Mouse (Mus musculus) embryonic facial prominence, embryonic 13.5 days (tissue): ENCODE results near the gene Wdr62. TPM values are rescaled to one million over a fixed set of nuclear protein-coding genes. Genes with fewer than 3 reads are reported as not detected.
"Not testable (repeated sequence)": the region's sequence is repeated elsewhere in the genome, so short reads cannot be mapped to it uniquely, and the experiment has no call there.

Experiments
- ATAC-seq: fragments of 200-750 bp; cut with Nextera tagmentation; 2 replicates; pipeline ENCODE4 v1.8.0; 2017; ENCODE audit warnings: low read depth; ENCODE audit not compliant: insufficient number of reproducible peaks, insufficient read depth, low FRiP score, low TSS enrichment
- H3K27ac ChIP-seq: fragments of 300-500 bp; sonication (generic); 2 replicates; pipeline ENCODE4 v1.5.1; 2015; ENCODE audit warnings: moderate library complexity, mild to moderate bottlenecking, inconsistent platforms
- H3K27me3 ChIP-seq: fragments of 300-500 bp; sonication (generic); 2 replicates; pipeline ENCODE4 v1.6.1; 2015; ENCODE audit warnings: mild to moderate bottlenecking, inconsistent platforms
- H3K36me3 ChIP-seq: fragments of 300-500 bp; sonication (generic); 2 replicates; pipeline ENCODE4 v1.6.1; 2015; ENCODE audit warnings: mild to moderate bottlenecking, inconsistent platforms
- H3K4me1 ChIP-seq: fragments of 300-500 bp; sonication (generic); 2 replicates; pipeline ENCODE4 v1.6.1; 2015; ENCODE audit warnings: inconsistent platforms
- H3K4me2 ChIP-seq: fragments of 300-500 bp; sonication (generic); 2 replicates; pipeline ENCODE4 v1.6.1; 2015; ENCODE audit warnings: moderate library complexity, mild to moderate bottlenecking, inconsistent platforms
- H3K4me3 ChIP-seq: fragments of 300-500 bp; sonication (generic); 2 replicates; pipeline ENCODE4 v1.5.1; 2015; ENCODE audit warnings: mild to moderate bottlenecking, inconsistent platforms
- H3K9ac ChIP-seq: fragments of 300-500 bp; sonication (generic); 2 replicates; pipeline ENCODE4 v1.6.1; 2015; ENCODE audit warnings: mild to moderate bottlenecking, inconsistent platforms
- H3K9me3 ChIP-seq: fragments of 300-500 bp; sonication (generic); 2 replicates; pipeline ENCODE4 v1.6.1; 2016; ENCODE audit warnings: inconsistent platforms
- WGBS: fragments of 180-500 bp; shearing (Covaris S2); methylation state at CpG from one replicate; pipeline ENCODE4 v1.1.7; 2015; ENCODE audit warnings: mixed read lengths; 5-methylcytosine and 5-hydroxymethylcytosine counted together
- polyA plus RNA-seq: library from polyadenylated mRNA; unstranded; fragments of >200 nt; fragmentation: Nextera tagmentation; extraction: Ambion mirVana; gene quantifications from 2 replicates; pipeline ENCODE4 v1.2.1, GENCODE M21; 2015

Gene Wdr62
- polyA plus RNA-seq, 1 experiment from 2014 or later = 6.4 TPM

DNA sequence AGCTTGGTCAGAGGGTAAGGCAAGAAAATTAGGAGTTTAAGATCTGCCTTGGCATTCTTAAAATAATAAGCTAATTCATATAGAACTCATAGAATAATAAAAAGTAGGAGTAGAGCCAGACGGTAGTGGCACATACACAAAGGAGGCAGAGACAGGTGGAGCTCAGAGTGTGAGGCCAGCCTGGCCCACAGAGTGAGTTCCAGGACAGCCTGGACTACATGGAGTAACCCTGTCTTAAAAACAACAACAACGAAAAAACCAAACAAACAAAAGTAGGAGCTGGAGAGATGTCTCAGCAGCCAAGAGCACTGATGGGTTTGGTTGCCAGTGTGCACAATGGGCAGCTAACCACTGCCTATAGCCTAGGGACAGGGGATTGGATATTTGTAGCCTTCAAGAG lies 62.9 kb downstream of the Wdr62 start:
- H3K9ac ChIP-seq = no peak overlapping the region
- H3K4me2 ChIP-seq = no peak overlapping the region
- H3K36me3 ChIP-seq = no peaks in the 10 kb centered on the region
- no peaks in the 10 kb centered on the region for H3K9me3 ChIP-seq
- WGBS = 72% methylated on average over 2 of the region's 2 CpGs
- H3K4me3 ChIP-seq = no peak overlapping the region
- no peak for ATAC-seq
- H3K27ac ChIP-seq = no peak overlapping the region
- H3K4me1 ChIP-seq = peaks cover 10% of the 10 kb centered on the region
- H3K27me3 ChIP-seq = no peaks in the 10 kb centered on the region

DNA sequence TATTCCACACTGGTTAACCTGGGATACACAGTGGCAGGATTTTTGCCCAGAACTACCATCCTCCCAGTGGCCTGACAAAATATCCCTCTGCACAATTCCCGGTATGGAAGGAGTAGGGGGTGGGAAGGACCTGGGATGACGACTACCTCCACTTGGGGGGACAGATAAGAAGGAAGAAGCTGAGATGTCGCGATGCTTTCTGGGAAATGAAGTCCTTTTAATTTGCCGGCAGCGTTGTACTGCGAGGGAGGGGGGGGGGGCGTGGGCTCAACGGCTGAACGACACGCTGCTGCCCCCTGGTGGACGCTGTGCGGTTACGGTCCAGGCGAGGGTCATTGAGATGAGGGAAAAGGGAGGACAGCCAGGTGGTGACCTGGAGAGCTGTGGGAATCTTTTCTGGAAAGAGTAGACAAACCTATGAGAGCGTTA lies 63.5 kb downstream of the Wdr62 start:
- H3K9me3 ChIP-seq = no peaks in the 10 kb centered on the region
- no peak for ATAC-seq
- H3K4me2 ChIP-seq = peak overlapping the region; percentile 52
- no peak overlapping the region for H3K27ac ChIP-seq
- under 1% methylated on average over 16 of the region's 16 CpGs for WGBS
- H3K9ac ChIP-seq = peak overlapping the region; percentile 51; the same call in 1 of the 2 replicates
- peaks cover 10% of the 10 kb centered on the region for H3K4me1 ChIP-seq
- peak overlapping the region; percentile 27 for H3K4me3 ChIP-seq
- H3K36me3 ChIP-seq = no peaks in the 10 kb centered on the region
- H3K27me3 ChIP-seq = no peaks in the 10 kb centered on the region

DNA sequence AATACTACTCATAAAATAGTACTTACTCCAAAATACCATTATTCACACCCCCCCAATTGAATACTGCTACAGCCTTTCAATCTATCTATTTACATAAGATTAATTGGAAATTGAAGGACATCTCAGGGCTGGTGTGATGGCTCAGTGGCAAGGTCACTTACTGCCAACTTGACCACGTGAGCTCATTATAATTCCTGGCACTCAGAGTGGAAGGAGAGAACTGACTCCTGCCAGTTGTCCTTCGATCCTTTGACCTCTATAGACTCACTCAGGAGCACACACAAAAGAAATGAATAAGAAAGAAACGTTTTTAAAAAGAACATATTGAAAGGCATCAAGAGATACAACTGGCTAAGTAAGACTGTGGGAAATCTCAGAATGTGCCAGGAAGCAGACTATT lies 64.3 kb downstream of the Wdr62 start:
- ATAC-seq = no peak
- H3K4me3 ChIP-seq = no peak overlapping the region
- 91% methylated on average over 3 of the region's 3 CpGs for WGBS
- H3K9ac ChIP-seq = no peak overlapping the region
- H3K27ac ChIP-seq = no peak overlapping the region
- H3K27me3 ChIP-seq = no peaks in the 10 kb centered on the region
- H3K36me3 ChIP-seq = no peaks in the 10 kb centered on the region
- H3K4me1 ChIP-seq = peaks cover 10% of the 10 kb centered on the region
- no peaks in the 10 kb centered on the region for H3K9me3 ChIP-seq
- no peak overlapping the region for H3K4me2 ChIP-seq

DNA sequence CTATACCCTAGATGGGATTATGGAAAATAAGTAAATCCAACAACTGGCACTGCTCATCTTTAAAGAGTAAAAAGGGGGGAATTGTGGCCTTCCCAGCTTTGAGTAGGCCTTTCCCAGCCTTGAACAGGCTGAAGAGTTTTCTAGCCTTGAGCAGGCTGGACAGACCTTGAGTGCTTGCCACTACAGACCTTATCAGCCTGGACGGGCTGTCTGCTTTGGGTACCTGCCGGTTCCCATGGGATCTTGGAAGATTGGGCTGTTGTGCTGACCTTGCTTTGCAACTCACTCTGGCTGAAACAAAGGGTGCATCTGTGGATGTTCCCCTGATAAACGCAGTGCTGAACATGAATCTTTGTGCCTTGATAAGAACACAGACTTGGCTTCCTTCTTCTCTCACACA lies 66.3 kb downstream of the Wdr62 start:
- Histone ChIP-seq H3K36me3 (no peaks in the 10 kb centered on the region), H3K4me3 (no peak overlapping the region), H3K27ac (no peak overlapping the region), H3K4me2 (no peak overlapping the region), H3K27me3 (no peaks in the 10 kb centered on the region), H3K9me3 (no peaks in the 10 kb centered on the region), H3K4me1 (peaks cover under 1% of the 10 kb centered on the region), H3K9ac (no peak overlapping the region)
- ATAC-seq = no peak
- 87% methylated on average over 3 of the region's 3 CpGs for WGBS

DNA sequence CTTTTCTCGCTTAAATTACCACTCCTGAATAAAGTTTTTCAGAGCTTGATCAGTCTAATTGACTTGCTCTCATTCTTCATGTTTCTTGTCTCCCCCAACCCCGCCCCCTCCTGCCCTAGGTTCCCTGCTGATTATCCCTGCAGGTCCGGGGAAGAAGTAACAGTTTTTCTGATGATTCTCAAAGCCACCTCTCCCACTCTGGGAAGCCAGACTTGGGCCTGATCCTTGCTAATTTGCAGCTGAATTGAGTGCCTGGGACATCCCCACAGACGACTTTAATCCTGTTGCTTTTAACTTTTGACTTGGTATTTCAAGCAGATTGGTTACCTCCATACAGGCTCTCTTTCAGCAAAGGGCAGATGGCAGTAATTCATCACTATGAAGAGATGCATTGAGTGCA lies 69.2 kb downstream of the Wdr62 start:
- Histone ChIP-seq H3K4me1 (no peaks in the 10 kb centered on the region), H3K9me3 (no peaks in the 10 kb centered on the region), H3K27ac (no peak overlapping the region), H3K27me3 (no peaks in the 10 kb centered on the region), H3K36me3 (no peaks in the 10 kb centered on the region), H3K4me2 (no peak overlapping the region), H3K4me3 (no peak overlapping the region), H3K9ac (no peak overlapping the region)
- ATAC-seq = no peak
- WGBS = 26% methylated on average over 4 of the region's 4 CpGs

DNA sequence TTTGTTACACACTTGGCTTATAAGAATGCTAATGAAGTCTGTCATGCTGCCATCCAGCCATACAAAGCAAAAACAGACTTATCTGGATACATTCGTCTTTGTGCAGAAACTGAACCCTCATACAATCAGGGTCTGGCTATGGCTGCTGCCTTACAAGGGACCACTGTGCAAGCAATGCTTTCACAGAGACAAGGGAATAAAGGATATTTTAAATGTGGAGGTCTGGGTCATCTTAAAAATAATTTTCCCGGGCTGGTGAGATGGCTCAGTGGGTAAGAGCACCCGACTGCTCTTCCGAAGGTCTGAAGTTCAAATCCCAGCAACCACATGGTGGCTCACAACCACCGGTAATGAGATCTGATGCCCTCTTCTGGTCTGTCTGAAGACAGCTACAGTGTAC lies 73.9 kb downstream of the Wdr62 start:
- H3K36me3 ChIP-seq, H3K9me3 ChIP-seq, H3K27me3 ChIP-seq, ATAC-seq, H3K4me2 ChIP-seq, H3K27ac ChIP-seq, H3K9ac ChIP-seq, H3K4me1 ChIP-seq, H3K4me3 ChIP-seq: not testable (repeated sequence)
- WGBS = 47% methylated on average over 5 of the region's 5 CpGs

DNA sequence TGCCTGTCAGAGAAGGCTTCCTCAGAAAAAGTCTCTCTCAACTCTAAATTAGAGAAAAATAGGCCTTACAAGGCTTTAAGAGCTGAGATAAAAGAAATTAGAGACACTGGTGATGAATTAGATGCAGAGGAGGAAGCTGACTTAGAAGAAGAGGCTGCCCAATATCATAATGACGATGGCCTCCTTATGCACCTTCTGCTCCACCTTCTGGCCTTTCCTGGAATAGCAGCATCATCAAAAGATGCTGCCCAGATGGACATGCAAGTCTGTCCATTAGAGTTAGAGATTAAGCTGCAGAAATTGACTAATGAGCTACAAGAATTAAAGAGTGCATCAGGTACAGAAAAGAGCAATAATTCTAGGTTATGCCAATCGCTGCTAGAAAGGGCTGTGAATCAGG lies 74.8 kb downstream of the Wdr62 start:
- no peaks in the 10 kb centered on the region for H3K27me3 ChIP-seq
- H3K36me3 ChIP-seq = no peaks in the 10 kb centered on the region
- no peak overlapping the region for H3K4me3 ChIP-seq
- no peaks in the 10 kb centered on the region for H3K9me3 ChIP-seq
- no peak for ATAC-seq
- no peaks in the 10 kb centered on the region for H3K4me1 ChIP-seq
- 4% methylated on average over 2 of the region's 2 CpGs for WGBS
- no peak overlapping the region for H3K27ac ChIP-seq
- no peak overlapping the region for H3K4me2 ChIP-seq
- H3K9ac ChIP-seq = no peak overlapping the region

DNA sequence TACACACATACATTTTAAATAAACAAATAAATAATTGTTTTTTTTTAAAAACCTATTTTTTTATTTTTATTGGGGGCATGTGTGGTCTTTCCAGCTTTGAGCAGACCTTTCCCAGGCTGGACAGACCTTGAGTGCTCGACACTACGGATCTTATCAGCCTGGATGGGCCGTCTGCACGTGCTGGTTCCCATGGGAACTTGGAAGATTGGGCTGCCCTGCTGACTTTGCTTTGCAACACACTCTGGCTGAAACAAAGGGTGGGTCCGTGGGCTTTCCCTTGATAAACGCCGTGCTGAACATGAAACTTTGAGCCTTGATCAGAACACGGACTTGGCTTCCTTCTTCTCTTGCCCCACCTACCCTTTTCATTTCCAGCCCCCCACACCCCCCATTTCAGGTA lies 75.8 kb downstream of the Wdr62 start:
- WGBS = 57% methylated on average over 8 of the region's 8 CpGs
- H3K36me3 ChIP-seq = no peaks in the 10 kb centered on the region
- H3K4me1 ChIP-seq = no peaks in the 10 kb centered on the region
- H3K27me3 ChIP-seq = no peaks in the 10 kb centered on the region
- no peak overlapping the region for H3K4me3 ChIP-seq
- no peak overlapping the region for H3K9ac ChIP-seq
- no peaks in the 10 kb centered on the region for H3K9me3 ChIP-seq
- ATAC-seq = no peak
- no peak overlapping the region for H3K4me2 ChIP-seq
- no peak overlapping the region for H3K27ac ChIP-seq

DNA sequence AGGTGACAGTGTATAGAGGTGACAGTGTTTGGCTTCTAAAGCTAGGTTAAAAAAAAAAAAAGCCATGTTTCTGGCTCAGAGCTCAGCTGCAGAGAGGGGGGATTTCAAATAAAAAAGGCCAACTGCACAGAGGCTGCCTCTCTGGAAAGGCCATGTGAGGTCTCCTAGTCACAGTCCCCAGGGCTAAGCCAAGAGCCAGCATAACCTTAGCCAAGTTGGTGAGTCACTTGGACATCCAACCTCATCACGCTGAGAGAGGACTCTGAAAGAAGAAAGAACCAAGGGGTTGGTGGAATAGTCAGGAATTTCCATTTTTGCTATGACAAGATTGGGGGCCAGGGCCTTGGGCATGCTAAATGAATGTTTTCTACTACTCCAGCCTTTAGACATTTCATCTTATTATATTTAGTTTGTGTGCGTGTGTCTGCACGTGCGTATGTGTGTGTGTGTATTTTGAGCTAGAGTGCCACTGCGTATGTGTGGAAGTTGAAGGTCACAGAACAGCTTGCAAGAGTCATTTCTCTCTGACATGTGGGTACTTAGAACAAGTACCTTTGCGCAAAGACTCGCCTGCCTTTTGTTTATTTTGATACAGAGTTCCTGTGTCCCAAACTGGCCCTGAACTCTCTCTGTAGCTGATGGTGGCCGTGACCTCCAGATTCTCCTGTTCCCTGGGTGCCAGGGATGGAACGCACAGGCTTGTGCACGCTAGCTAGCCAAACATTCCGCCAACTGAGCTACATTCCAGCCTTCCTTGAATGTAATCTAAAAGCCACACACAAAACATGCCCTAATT lies 77.1 kb downstream of the Wdr62 start:
- Histone ChIP-seq H3K9me3 (no peaks in the 10 kb centered on the region), H3K4me3 (no peak overlapping the region), H3K27me3 (no peaks in the 10 kb centered on the region), H3K36me3 (no peaks in the 10 kb centered on the region), H3K27ac (no peak overlapping the region), H3K4me1 (no peaks in the 10 kb centered on the region), H3K9ac (no peak overlapping the region), H3K4me2 (no peak overlapping the region)
- no peak for ATAC-seq
- WGBS = 78% methylated on average over 11 of the region's 11 CpGs

DNA sequence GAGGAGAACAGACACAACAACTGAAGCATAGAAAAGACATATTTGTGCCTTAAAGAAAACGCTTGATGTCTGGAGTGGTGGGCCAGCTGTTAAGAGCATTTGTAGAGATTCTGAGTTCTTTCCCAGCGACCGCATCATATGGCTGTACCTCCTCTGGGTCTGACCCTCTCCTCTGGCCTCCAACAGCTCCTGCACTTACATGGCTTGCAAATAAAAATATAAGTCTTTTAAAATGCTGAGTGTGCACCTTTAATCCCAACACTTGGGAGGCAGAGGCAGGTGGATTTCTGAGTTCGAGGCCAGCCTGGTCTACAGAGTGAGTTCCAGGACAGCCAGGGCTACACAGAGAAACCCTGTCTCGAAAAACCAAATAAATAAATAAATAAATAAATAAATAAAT lies 79.6 kb downstream of the Wdr62 start:
- not testable (repeated sequence) for H3K9ac ChIP-seq, H3K36me3 ChIP-seq, H3K27ac ChIP-seq, H3K9me3 ChIP-seq, H3K4me1 ChIP-seq, H3K4me2 ChIP-seq, H3K27me3 ChIP-seq, ATAC-seq, H3K4me3 ChIP-seq
- WGBS = 86% methylated on average over 5 of the region's 5 CpGs

DNA sequence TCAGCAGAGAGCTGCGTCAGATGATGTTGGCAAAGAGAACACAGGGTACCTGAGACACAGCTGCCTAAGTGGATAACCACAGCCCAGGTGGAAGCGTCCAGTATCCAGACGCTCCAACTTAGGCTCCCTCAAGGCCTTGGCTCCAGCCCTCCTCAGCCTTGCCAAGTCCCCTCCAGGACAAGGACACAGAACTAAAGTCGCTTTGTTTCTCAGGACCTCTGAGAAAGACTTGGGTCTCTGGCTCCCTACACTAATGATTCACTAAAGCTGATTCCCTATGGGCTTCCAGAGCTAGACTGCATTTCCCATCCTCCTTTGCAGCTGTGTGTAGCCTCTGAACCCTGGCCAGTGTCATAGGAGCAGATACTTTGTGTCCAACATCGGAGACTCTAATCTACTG lies 80.0 kb downstream of the Wdr62 start:
- 68% methylated on average over 5 of the region's 5 CpGs for WGBS
- Histone ChIP-seq H3K4me3 (no peak overlapping the region), H3K27ac (no peak overlapping the region), H3K36me3 (no peaks in the 10 kb centered on the region), H3K9me3 (no peaks in the 10 kb centered on the region), H3K4me2 (no peak overlapping the region), H3K4me1 (peaks cover 7% of the 10 kb centered on the region; the same call in 1 of the 2 replicates), H3K27me3 (no peaks in the 10 kb centered on the region), H3K9ac (no peak overlapping the region)
- ATAC-seq = no peak

DNA sequence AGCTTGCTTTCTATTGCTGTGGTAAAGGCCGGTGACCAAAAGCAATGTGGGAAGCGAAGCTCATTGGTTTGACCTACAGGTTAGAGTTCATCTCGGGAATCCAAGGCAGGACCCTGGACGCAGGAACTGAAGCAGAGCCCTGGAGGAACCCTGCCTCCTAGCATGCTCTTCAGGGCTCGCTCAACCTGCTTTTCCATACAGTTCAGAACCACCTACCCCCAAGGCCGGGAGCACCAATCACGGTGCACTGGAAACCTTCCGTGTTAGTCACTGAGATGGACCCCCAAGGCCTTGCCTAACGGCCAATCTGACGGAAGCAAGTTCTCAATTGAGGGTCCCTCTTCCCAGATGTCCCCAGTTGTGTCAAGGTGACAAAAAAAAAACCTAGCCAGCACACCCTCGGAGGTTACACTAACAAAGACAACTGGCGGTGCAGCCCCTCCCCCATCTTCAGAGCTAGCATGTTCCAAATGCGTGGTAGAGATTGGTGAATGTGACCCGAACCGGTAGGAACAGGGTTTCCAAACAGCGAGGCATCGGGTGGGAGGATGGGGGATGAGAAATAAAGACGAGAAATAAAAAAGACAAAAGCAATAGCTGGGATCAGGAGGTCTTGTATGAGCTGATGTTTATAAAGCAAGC lies 80.6 kb downstream of the Wdr62 start:
- peaks cover 9% of the 10 kb centered on the region; the same call in 1 of the 2 replicates for H3K4me1 ChIP-seq
- 72% methylated on average over 18 of the region's 18 CpGs for WGBS
- H3K4me3 ChIP-seq = no peak overlapping the region
- H3K36me3 ChIP-seq = no peaks in the 10 kb centered on the region
- no peak overlapping the region for H3K9ac ChIP-seq
- no peak overlapping the region for H3K4me2 ChIP-seq
- H3K27ac ChIP-seq = no peak overlapping the region
- no peak for ATAC-seq
- no peaks in the 10 kb centered on the region for H3K27me3 ChIP-seq
- H3K9me3 ChIP-seq = no peaks in the 10 kb centered on the region
